Mouse (Mus musculus) ES-Bruce4 (cell line): ENCODE measurements at regions not wholly inside any gene's neighbourhood (a gene's known extent, or its start where the extent isn't known, plus 50 kb on each side); places are given as distances from the start of the nearest gene placed in this dataset.

Experiments
- H3K27ac ChIP-seq: 2 replicates; pipeline ENCODE4 v1.5.1; 2012; ENCODE audit warnings: low read length, inconsistent platforms; ENCODE audit not compliant: insufficient read depth
- H3K27me3 ChIP-seq: 2 replicates; pipeline ENCODE4 v1.6.1; 2012; ENCODE audit warnings: mild to moderate bottlenecking, low read length, inconsistent platforms; ENCODE audit not compliant: control insufficient read depth, poor library complexity, insufficient read depth, severe bottlenecking
- H3K36me3 ChIP-seq: 2 replicates; pipeline ENCODE4 v1.6.1; 2012; ENCODE audit warnings: inconsistent platforms, mild to moderate bottlenecking, low read length, moderate library complexity; ENCODE audit not compliant: control insufficient read depth, poor library complexity, insufficient read depth, severe bottlenecking
- H3K4me1 ChIP-seq: one replicate; pipeline ENCODE4 v1.8.1; 2011; ENCODE audit warnings: low read length; ENCODE audit not compliant: control insufficient read depth, insufficient read depth
- H3K4me3 ChIP-seq: 2 replicates; pipeline ENCODE4 v1.5.1; 2011; ENCODE audit warnings: low read depth, mild to moderate bottlenecking, low read length
- H3K9ac ChIP-seq: 2 replicates; pipeline ENCODE4 v1.6.1; 2012; ENCODE audit warnings: low read depth, mild to moderate bottlenecking, inconsistent platforms; ENCODE audit not compliant: poor library complexity, severe bottlenecking
- H3K9me3 ChIP-seq: replicated peaks from 2 replicates; pipeline ENCODE4 v1.6.1; 2012; ENCODE audit warnings: mild to moderate bottlenecking, low read length, inconsistent platforms; ENCODE audit not compliant: control insufficient read depth, poor library complexity, insufficient read depth, severe bottlenecking
- CTCF ChIP-seq: IDR thresholded peaks from one replicate; pipeline ENCODE4 v1.8.1; 2011; ENCODE audit warnings: low read depth, low read length
- EP300 ChIP-seq: IDR thresholded peaks from 2 replicates; pipeline ENCODE4 v1.6.1; 2011; ENCODE audit warnings: low read depth, low read length; ENCODE audit not compliant: insufficient read depth
- POLR2A ChIP-seq: IDR thresholded peaks from one replicate; pipeline ENCODE4 v1.8.1; 2011; ENCODE audit warnings: low read length; ENCODE audit not compliant: insufficient read depth

GRCm38 (mm10) chr12:71477691-71478090 is 168.0 kb downstream of the Dact1 start:
- Histone ChIP-seq H3K4me1 (peaks cover 3% of the 10 kb centered on the region), H3K9ac (no peak overlapping the region), H3K4me3 (no peak overlapping the region), H3K36me3 (no peaks in the 10 kb centered on the region), H3K27me3 (no peaks in the 10 kb centered on the region), H3K9me3 (no peaks in the 10 kb centered on the region), H3K27ac (no peak overlapping the region)
- no peak for TF ChIP-seq CTCF
- no peak for TF ChIP-seq POLR2A
- no peak for TF ChIP-seq EP300

GRCm38 (mm10) chr12:71481371-71481770 is 171.7 kb downstream of the Dact1 start:
- Histone ChIP-seq H3K9me3 (no peaks in the 10 kb centered on the region), H3K4me3 (no peak overlapping the region), H3K4me1 (no peaks in the 10 kb centered on the region), H3K27ac (no peak overlapping the region), H3K27me3 (no peaks in the 10 kb centered on the region), H3K9ac (no peak overlapping the region), H3K36me3 (no peaks in the 10 kb centered on the region)
- TF ChIP-seq POLR2A (no peak), CTCF (no peak), EP300 (no peak)

- H3K27me3 ChIP-seq = no peaks in the 10 kb centered on the region
- no peaks in the 10 kb centered on the region for H3K4me1 ChIP-seq
- no peaks in the 10 kb centered on the region for H3K36me3 ChIP-seq
- H3K9me3 ChIP-seq = no peaks in the 10 kb centered on the region
- no peak overlapping the region for H3K4me3 ChIP-seq
- no peak for TF ChIP-seq EP300
- no peak for TF ChIP-seq CTCF
- no peak for TF ChIP-seq POLR2A
- H3K27ac ChIP-seq = no peak overlapping the region
- H3K9ac ChIP-seq = no peak overlapping the region
Measured at GRCm38 (mm10) chr12:71481899-71482593, 172.4 kb downstream of the Dact1 start.

GRCm38 (mm10) chr12:71482619-71483018 is 172.9 kb downstream of the Dact1 start:
- H3K27ac ChIP-seq = no peak overlapping the region
- no peaks in the 10 kb centered on the region for H3K9me3 ChIP-seq
- TF ChIP-seq POLR2A = no peak
- no peak for TF ChIP-seq EP300
- no peak for TF ChIP-seq CTCF
- no peaks in the 10 kb centered on the region for H3K36me3 ChIP-seq
- H3K27me3 ChIP-seq = no peaks in the 10 kb centered on the region
- H3K9ac ChIP-seq = no peak overlapping the region
- no peak overlapping the region for H3K4me3 ChIP-seq
- no peaks in the 10 kb centered on the region for H3K4me1 ChIP-seq

- Histone ChIP-seq H3K27ac (no peak overlapping the region), H3K9ac (no peak overlapping the region), H3K9me3 (no peaks in the 10 kb centered on the region), H3K36me3 (no peaks in the 10 kb centered on the region), H3K4me1 (no peaks in the 10 kb centered on the region), H3K4me3 (no peak overlapping the region), H3K27me3 (no peaks in the 10 kb centered on the region)
- TF ChIP-seq CTCF (no peak), EP300 (no peak)
Measured at GRCm38 (mm10) chr12:71483536-71484165, 174.0 kb downstream of the Dact1 start.

GRCm38 (mm10) chr12:71484286-71484685 is 174.6 kb downstream of the Dact1 start:
- Histone ChIP-seq H3K27ac (no peak overlapping the region), H3K36me3 (no peaks in the 10 kb centered on the region), H3K27me3 (no peaks in the 10 kb centered on the region), H3K4me1 (no peaks in the 10 kb centered on the region), H3K9me3 (no peaks in the 10 kb centered on the region), H3K9ac (no peak overlapping the region), H3K4me3 (no peak overlapping the region)
- no peak for TF ChIP-seq CTCF
- TF ChIP-seq EP300 = no peak
- no peak for TF ChIP-seq POLR2A
